Mouse (Mus musculus): ENCODE results near the gene Dync1i2.

Gene Dync1i2

DNA sequence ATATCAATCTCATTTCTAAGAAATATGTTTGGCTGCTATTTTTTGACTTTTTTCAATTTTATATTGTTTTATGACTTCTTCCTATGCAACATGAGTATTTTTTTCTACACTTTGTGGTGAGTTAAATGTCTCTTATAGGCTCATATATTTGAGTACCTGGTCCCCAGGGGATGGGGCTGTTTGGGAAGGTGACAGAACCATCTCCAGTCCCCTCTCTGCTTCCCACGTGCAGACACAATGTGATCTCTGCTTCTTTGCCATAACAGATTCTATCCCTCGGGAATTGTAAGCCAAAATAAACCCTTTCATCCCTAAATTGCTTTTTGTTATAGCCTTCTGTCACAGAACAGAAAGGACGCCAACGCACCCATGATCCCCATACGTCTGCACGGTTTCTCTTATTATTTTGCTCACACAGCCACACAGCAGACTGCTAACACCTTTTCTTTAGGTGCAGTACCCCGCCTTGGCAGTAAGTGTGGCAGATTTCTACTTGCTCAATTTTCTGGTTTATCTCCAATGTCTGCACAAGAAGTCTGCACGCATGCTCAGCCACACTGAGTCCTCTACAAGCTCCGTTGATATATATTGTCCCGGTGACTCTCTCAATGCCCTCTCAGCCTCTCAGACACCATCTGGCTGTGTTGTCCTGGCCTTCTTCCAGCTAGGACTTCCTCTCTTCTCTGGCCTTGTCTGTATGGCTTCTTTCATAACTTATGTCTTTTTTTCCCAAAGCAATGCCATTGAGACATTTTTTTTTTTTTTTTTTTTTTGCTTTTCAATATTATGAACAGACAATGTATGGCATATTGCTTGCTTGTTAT, 17.2 kb upstream of the Dync1i2 start:
- POLR2A ChIA-PET = interaction anchor here in 2 of 4 experiments (0.6 to 0.7 kb wide), 3 partner anchors 13 to 525 kb away, joined by 3 to 5 read pairs (median 3); no protein-coding TSS in a partner anchor
- CTCF ChIA-PET = no interaction called here

DNA sequence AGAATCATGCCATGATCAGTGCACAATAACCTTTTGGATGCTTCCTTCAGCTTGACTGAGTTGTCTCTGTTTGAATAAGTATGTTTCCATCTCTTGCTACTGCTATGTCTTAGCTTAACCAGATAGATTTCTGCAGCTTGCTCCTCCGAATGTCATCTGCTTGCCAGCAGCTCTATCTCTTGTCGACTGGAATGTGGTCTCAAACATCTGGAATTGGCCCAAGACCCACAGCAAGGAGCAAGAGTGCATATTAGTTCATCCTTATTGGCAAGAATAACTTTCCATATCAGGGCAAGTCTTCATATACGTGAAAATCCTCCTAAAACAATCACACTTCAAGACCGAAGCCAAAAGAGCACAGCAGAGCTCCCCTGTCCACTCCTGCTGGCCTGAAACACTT, 14.6 kb upstream of the Dync1i2 start:
- ChIA-PET POLR2A (interaction anchor here in 2 of 4 experiments (0.6 to 2.1 kb wide), 7 partner anchors 8 to 416 kb away, joined by 3 to 11 read pairs (median 3); partner anchors contain the start of gene Dync1i2 (in 2 of the 2)), CTCF (no interaction called here)

DNA sequence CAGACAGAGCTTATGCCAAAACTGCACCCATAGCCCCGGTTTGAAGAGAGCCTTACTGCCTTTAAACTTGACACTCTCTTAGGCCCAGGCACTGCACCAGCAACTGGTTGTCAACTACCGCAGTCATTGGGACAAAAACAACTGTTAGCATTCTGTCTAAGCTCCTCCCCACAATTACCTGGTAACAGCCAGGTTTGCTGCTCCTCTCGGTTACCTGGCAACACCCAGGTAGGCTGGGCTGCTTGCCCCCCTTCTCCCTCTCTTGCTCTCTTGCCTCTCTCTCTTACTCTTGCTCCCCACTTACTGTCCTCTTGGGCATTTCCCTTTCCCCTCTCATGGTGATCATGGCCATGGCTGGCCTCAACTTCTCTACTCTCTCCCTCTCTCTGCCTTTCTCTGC, 12.6 kb upstream of the Dync1i2 start:
- POLR2A ChIA-PET = interaction anchor here in 3 of 4 experiments (0.5 to 3.3 kb wide), 9 partner anchors 10 to 514 kb away, joined by 3 to 18 read pairs (median 5); partner anchors contain the start of gene Dync1i2 (in 2 of the 3)
- CTCF ChIA-PET = interaction anchor here in 2 of 4 experiments (0.6 kb wide), 2 partner anchors 38 to 552 kb away, joined by 3 to 8 read pairs; no protein-coding TSS in a partner anchor

DNA sequence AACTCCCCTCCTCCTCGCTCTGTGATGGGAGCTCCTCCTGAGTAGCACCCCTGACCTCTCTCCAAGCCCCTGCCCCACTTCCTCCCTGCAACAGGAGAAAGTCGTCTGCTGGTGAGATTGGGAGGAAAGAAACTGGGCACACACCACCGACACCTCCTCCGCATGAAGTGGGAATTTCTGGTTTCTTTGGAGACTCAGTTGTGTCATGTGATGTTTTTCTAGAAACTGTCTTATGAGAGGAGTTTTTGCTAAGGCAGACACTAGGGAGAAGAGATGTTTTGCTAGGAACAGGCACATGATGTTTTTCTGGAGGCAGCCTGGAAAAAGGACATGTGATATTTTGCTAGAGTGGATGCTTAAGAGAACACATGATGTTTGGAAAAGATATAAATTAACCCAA, 11.0 kb upstream of the Dync1i2 start:
- ChIA-PET POLR2A (interaction anchor here in 1 of 4 experiments (2.1 to 3.3 kb wide), 2 partner anchors 11 to 12 kb away, joined by 10 to 18 read pairs; partner anchors contain the start of gene Dync1i2), CTCF (no interaction called here)

DNA sequence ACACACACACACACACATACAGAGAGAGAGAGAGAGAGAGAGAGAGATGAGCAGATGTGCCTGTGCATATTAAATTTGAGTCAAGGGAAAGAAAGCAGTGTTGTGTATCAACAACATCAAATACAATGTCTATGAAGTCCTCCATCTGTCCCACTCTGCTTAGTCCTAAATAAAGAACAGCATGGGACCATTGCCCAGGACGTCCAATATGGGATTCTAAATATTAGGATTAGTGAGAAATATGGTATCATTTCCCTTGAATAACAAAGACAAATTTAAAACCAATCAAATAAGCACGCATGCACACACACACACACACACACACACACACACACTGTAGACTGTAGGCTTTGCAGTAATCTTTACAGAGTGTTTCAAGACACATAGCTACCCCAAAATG, 9.6 kb upstream of the Dync1i2 start:
- POLR2A ChIA-PET = interaction anchor here in 3 of 4 experiments (0.6 to 1.0 kb wide), 4 partner anchors 15 to 357 kb away, joined by 3 to 4 read pairs (median 4); no protein-coding TSS in a partner anchor
- CTCF ChIA-PET = no interaction called here

- CTCF ChIA-PET = no interaction called here
- POLR2A ChIA-PET = interaction anchor here in 2 of 4 experiments (1.1 to 1.7 kb wide), 2 partner anchors 38 to 130 kb away, joined by 3 read pairs; no protein-coding TSS in a partner anchor
Observed at GRCm38 (mm10) chr2:71203819-71204432, 7.6 kb upstream of the Dync1i2 start.

DNA sequence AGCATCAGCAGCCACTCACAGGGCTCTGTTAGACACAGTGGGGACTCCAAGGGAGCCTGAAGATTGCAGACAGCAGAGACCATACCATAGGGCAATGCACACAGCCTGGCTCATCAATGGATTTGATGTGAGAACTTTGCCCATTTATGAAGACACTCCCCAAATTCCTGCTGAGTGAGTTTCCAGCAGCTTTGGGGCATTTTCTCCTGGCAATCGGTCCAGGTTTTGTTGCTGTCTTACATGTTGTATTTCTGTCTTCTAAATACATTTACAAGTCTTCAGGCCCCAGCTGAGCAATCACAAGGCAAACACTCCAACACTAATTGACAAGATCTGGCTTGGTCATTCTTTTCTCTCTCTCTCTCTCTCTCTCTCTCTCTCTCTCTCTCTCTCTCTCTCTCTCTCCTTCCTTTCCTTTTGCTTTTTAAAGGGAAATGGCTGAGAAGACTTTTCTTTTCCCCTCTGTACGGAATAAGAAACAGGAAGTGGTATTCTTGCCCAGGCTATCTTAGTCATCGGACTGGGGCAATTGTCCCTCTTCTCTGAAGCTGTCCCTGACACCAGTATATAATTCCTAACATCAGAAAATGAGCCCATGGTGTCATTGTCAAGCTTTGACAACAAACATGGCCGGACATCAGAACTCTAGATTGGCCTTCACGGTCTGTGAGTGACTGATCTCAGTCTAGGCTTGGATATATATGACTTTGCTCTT, 2.3 kb upstream of the Dync1i2 start:
- ChIA-PET POLR2A (interaction anchor here in 3 of 4 experiments (0.5 to 0.9 kb wide), 7 partner anchors 20 to 596 kb away, joined by 3 to 4 read pairs (median 3); no protein-coding TSS in a partner anchor), CTCF (interaction anchor here in 1 of 4 experiments (0.8 kb wide), 1 partner anchor 414 kb away, joined by 5 read pairs; no protein-coding TSS in a partner anchor)

DNA sequence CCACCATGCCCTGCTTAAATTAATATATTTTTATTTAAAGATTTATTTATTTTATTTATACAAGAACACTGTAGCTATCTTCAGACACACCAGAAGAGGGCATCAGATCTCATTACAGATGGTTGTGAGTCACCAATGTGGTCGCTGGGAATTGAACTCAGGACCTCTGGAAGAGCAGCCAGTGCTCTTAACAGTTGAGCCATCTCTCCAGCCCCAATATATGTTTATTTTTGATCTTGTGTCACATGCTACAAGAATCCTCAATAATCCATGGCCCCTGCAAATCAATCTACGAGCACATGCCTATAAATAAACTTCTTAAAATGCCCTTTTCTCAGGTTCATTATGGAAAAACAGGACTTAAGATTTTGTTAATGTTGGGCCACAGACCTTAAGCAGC, 410 bp upstream of the Dync1i2 start:
- POLR2A ChIA-PET = interaction anchor here (0.6 to 3.8 kb wide), 48 partner anchors 10 to 550 kb away, joined by 3 to 18 read pairs (median 4); partner anchors contain the start of genes Metap1d (in 2 of the 4), Slc25a12 (in 2 of the 4), Dcaf17 (in 1 of the 4) and Dlx2 (in 1 of the 4)
- CTCF ChIA-PET = interaction anchor here in 3 of 4 experiments (0.6 to 1.5 kb wide), 10 partner anchors 10 to 502 kb away, joined by 3 to 9 read pairs (median 4); partner anchors contain the start of gene Slc25a12 (in 1 of the 3)

- CTCF ChIA-PET = interaction anchor here in 1 of 4 experiments (1.2 to 1.3 kb wide), 2 partner anchors 23 to 57 kb away, joined by 4 read pairs; no protein-coding TSS in a partner anchor
Observed at GRCm38 (mm10) chr2:71212360-71212726, 837 bp downstream of the Dync1i2 start.

DNA sequence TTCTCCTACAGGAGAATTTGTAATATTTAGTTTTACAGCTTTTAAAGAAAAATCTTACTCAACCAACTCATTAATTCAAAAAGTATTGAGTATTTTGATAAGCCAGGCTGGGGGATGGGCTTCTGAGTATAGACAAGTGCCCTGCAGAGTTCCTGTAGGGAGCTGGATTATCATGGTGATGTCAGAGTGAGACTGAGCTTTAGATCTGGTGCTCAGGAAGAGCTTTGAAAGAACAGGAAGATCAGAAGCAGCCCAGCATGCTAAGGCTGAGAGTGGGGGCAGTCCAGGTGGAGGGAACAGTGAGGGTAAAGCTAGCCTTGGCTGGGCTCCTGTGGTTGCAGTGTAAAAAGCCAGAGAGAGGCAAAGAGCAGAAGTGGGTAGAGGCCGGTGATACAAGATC, 9.5 kb downstream of the Dync1i2 start:
- CTCF ChIA-PET = interaction anchor here in 1 of 4 experiments (1.1 to 1.7 kb wide), 3 partner anchors 9 to 65 kb away, joined by 3 to 9 read pairs (median 6); partner anchors contain the start of gene Dync1i2
- POLR2A ChIA-PET = interaction anchor here (0.6 to 4.2 kb wide), 11 partner anchors 9 to 1009 kb away, joined by 3 to 18 read pairs (median 4); partner anchors contain the start of genes Dync1i2 (in 3 of the 4) and Slc25a12 (in 1 of the 4)

More at GRCm38 (mm10) chr2:71212360-71212726, 837 bp downstream of the Dync1i2 start:
- POLR2A ChIA-PET = interaction anchor here in 3 of 4 experiments (0.6 to 3.8 kb wide), 31 partner anchors 9 to 399 kb away, joined by 3 to 18 read pairs (median 4); partner anchors contain the start of gene Slc25a12 (in 1 of the 3)

DNA sequence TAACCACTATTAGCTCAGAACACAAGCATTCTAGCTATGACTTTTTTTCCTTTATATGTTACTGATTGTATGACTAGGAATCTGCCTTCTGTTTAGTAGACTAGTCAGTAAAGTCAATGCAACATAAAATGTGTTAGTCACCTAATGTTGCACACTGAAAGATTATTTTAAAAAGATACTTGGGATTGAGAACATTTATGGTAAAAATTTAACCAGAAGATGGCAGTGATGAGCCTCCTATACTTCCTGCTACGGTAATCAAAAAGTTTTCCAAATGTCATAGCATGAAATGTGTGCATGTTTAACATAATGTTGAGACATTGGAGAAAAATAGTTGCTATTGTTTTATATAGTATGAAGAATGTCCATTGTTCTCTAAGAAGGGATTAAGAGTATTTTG, 15.9 kb downstream of the Dync1i2 start:
- ChIA-PET POLR2A (interaction anchor here in 1 of 4 experiments (2.6 kb wide), 1 partner anchor 15 kb away, joined by 9 read pairs; the partner anchor contains the start of gene Dync1i2), CTCF (no interaction called here)

- ChIA-PET CTCF (interaction anchor here in 1 of 4 experiments (0.6 to 1.4 kb wide), 2 partner anchors 31 to 74 kb away, joined by 3 read pairs; no protein-coding TSS in a partner anchor), POLR2A (interaction anchor here in 1 of 4 experiments (0.9 kb wide), 1 partner anchor 18 kb away, joined by 3 read pairs; the partner anchor contains the start of gene Dync1i2)
Observed at GRCm38 (mm10) chr2:71229603-71230002, 18.1 kb downstream of the Dync1i2 start.

DNA sequence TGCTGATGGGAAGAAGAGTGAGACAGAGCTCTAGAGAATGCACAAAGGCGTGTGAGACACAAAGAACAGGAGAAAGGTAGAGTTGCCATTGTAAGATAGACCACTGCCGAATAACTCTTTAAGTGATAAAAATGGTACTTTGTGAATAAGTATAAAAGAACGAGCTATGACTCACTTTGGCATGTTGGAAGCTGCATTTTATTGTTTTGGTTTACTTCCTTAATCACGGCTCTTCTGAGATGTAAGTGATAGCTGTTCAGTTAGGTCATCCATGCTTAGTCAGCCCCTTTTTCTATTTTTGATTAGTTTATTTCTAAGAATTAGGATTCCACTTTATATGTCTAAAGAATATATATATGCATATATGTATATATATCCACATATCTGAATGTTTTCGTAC, 20.4 kb downstream of the Dync1i2 start:
- ChIA-PET CTCF (no interaction called here), POLR2A (interaction anchor here in 1 of 4 experiments (1.0 to 3.1 kb wide), 5 partner anchors 9 to 158 kb away, joined by 4 to 18 read pairs (median 4); partner anchors contain the start of gene Dync1i2)

DNA sequence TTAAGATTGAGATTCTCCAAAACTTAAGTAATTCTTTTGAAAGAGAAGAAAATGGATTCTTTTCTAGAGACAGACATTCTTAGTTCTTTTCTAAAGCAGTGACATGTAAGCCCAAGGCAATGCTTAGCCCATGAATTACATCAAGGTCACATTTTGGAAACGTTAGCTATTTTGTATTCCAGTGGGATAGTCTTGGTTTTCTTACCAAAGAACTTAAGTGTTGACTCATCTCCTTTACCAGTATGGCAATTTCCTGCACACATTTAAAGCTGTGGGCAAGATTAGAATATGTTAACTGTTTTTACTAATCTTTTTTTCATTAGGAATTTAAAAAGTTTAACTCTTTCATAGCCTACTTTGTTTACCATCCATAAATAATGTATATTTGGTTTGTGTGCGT, 21.5 kb downstream of the Dync1i2 start:
- POLR2A ChIA-PET = interaction anchor here in 2 of 4 experiments (0.8 to 3.1 kb wide), 6 partner anchors 8 to 157 kb away, joined by 3 to 18 read pairs (median 4); partner anchors contain the start of gene Dync1i2 (in 1 of the 2)
- CTCF ChIA-PET = no interaction called here

- ChIA-PET POLR2A (no interaction called here), CTCF (no interaction called here)
Observed at GRCm38 (mm10) chr2:71235420-71235819, 23.9 kb downstream of the Dync1i2 start.

GRCm38 (mm10) chr2:71236009-71236408, 24.5 kb downstream of the Dync1i2 start:
- ChIA-PET CTCF (no interaction called here), POLR2A (interaction anchor here in 1 of 4 experiments (0.6 to 1.3 kb wide), 2 partner anchors 24 to 54 kb away, joined by 3 read pairs; partner anchors contain the start of gene Dync1i2)

DNA sequence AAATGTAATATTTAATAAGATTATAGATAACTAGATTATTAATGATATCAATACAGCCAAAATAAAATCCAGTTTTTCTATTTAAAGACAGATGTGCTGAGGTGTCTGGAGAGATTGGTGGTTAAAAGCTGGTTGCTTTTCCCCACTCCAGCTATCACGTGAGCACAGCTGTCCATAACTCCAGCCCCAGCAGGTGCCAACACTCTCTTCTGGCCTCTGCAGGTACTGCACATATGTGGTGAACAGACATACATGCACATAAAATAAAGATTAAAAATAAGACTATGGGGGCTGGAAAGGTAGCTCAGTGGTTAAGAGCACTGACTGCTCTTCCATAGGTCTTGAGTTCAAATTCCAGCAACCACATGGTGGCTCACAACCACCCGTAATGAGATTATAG, 30.0 kb downstream of the Dync1i2 start:
- CTCF ChIA-PET = no interaction called here
- POLR2A ChIA-PET = interaction anchor here in 2 of 4 experiments (0.6 to 1.3 kb wide), 6 partner anchors 9 to 212 kb away, joined by 3 to 10 read pairs (median 3); no protein-coding TSS in a partner anchor

DNA sequence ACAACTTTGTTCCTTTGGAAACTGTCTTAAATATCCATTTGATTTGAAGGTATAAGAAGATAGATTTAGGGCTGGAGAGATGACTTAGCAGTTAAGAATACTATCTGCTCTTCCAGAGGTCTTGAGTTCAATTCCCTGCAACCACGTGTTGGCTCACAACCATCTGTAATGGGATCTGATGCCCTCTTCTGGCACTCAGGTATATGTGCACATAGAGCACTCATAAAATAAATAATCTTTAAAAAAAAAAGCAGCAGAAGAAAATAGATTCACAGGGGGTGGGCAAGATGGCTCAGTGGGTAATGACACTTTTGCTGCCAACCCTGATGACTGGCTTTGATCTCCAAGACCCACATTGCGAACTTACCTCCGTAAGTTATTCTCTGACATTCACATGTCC, 30.7 kb downstream of the Dync1i2 start:
- POLR2A ChIA-PET = interaction anchor here in 2 of 4 experiments (0.6 to 0.7 kb wide), 3 partner anchors 22 to 216 kb away, joined by 3 read pairs; no protein-coding TSS in a partner anchor
- CTCF ChIA-PET = no interaction called here
